Mouse (Mus musculus) midbrain, embryonic 15.5 days (tissue): ENCODE measurements around the gene Dpep1. TPM values are rescaled to one million over a fixed set of nuclear protein-coding genes. Genes with fewer than 3 reads are reported as not detected.

Source experiments
- ATAC-seq: fragments of 200-750 bp; cut with Nextera tagmentation; replicated peaks from 2 replicates; pipeline ENCODE4 v1.8.0; 2017; ENCODE audit warnings: moderate TSS enrichment
- H3K27ac ChIP-seq: fragments of 300-500 bp; sonication (generic); 2 replicates; pipeline ENCODE4 v1.5.1; 2015; ENCODE audit warnings: mild to moderate bottlenecking, inconsistent platforms
- H3K27me3 ChIP-seq: fragments of 300-500 bp; sonication (generic); replicated peaks from 2 replicates; pipeline ENCODE4 v1.6.1; 2015; ENCODE audit warnings: inconsistent platforms
- H3K36me3 ChIP-seq: fragments of 300-500 bp; sonication (generic); replicated peaks from 2 replicates; pipeline ENCODE4 v1.6.1; 2015; ENCODE audit warnings: inconsistent platforms
- H3K4me1 ChIP-seq: fragments of 300-500 bp; sonication (generic); 2 replicates; pipeline ENCODE4 v1.6.1; 2015; ENCODE audit warnings: inconsistent platforms
- H3K4me2 ChIP-seq: fragments of 300-500 bp; sonication (generic); 2 replicates; pipeline ENCODE4 v1.6.1; 2015; ENCODE audit warnings: inconsistent platforms, mild to moderate bottlenecking, moderate library complexity
- H3K4me3 ChIP-seq: fragments of 300-500 bp; sonication (generic); 2 replicates; pipeline ENCODE4 v1.5.1; 2015; ENCODE audit warnings: mild to moderate bottlenecking, inconsistent platforms
- H3K9ac ChIP-seq: fragments of 300-500 bp; sonication (generic); 2 replicates; pipeline ENCODE4 v1.6.1; 2015; ENCODE audit warnings: mild to moderate bottlenecking, inconsistent platforms
- H3K9me3 ChIP-seq: fragments of 300-500 bp; sonication (generic); 2 replicates; pipeline ENCODE4 v1.6.1; 2016; ENCODE audit warnings: inconsistent platforms
- WGBS: fragments of 180-500 bp; shearing (Covaris S2); methylation state at CpG from one replicate; pipeline ENCODE4 v1.1.7; 2015; ENCODE audit warnings: mixed read lengths; 5-methylcytosine and 5-hydroxymethylcytosine counted together
- polyA plus RNA-seq: library from polyadenylated mRNA; unstranded; fragments of >200 nt; fragmentation: Nextera tagmentation; extraction: Ambion mirVana; gene quantifications from 2 replicates; pipeline ENCODE4 v1.2.1, GENCODE M21; 2015

Gene Dpep1
- 0.13 and 0.19 TPM in 2 replicates for polyA plus RNA-seq

DNA sequence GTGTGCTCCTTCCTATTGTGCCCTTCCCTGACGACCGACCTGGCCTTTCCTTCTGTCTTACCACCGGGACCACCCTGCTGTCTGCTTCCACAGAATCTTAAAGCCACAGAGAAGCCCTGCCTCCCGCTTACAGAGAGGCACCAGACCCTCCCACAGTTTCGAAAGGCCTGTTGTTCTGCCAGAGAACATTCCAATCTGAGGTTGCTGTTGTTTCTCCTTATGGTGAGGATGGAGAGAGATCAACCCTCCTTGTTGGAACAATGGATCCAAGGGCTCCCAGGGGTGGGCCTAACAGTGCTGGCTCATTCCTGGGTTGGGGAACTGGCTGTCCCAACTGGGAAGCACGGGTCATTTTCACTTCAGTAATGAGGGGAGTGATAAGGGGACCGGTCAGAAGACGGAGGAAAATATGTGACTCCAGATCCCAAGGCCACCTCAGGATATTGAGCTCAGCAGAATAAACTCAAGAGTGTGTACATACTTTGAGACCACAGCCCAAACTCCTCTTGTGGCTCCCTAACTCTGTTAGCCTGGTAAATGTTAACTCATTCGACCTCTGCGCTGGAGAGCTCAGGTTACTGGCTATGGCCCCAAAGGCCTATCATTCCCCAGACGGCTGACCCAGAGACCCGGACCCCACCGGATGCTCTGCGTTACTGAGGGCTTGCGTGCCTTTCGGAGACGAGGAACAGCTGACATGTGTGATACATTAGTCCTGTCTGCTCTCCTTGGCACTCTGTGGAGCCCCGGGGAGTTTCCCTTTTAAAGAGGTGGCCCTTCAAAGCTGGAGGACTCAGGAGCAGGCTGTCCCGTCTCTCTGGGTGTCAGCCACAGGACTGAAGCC, at the start of gene Dpep1:
Dpep1 (plus strand) TSS at position 677 of the 844 bp plus-strand sequence.
- 54% methylated on average over 19 of the region's 19 CpGs for WGBS
- Histone ChIP-seq H3K4me2 (no peak within 1 kb of the TSS), H3K27ac (no peak within 1 kb of the TSS), H3K4me1 (peaks cover 3% of the 10 kb centered on the region; the same call in 1 of the 2 replicates), H3K9me3 (no peaks in the 10 kb centered on the region), H3K36me3 (no peaks in the 10 kb centered on the region), H3K9ac (no peak within 1 kb of the TSS), H3K4me3 (no peak within 1 kb of the TSS), H3K27me3 (no peaks in the 10 kb centered on the region)
- no peak for ATAC-seq

DNA sequence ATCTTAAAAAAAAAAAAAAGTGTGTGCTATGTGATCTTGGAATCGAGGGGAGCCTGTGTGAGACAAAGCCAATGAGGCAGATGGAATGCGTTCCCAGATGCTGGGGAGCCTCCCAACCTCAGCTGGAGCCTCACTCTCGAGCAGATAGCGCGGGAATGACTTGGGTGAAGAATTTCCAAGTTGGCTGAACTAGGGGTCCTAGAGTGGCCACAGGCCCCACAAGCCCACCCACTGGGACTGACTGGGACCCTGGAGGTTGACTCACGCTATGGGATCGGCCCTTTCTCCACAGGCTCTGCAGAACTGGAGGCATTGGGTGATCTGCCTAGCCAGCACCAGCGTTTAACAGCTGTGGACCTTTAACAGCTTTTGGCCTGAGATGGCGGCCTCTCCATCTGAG, 49.8 kb upstream of the Dpep1 start:
- WGBS, result 81% methylated on average over 9 of the region's 9 CpGs
- H3K9me3 ChIP-seq, result no peaks in the 10 kb centered on the region
- H3K27ac ChIP-seq, result no peak overlapping the region
- H3K27me3 ChIP-seq, result no peaks in the 10 kb centered on the region
- ATAC-seq, result no peak
- no peak overlapping the region for H3K4me3 ChIP-seq
- peaks cover 29% of the 10 kb centered on the region for H3K4me1 ChIP-seq
- no peak overlapping the region for H3K9ac ChIP-seq
- no peaks in the 10 kb centered on the region for H3K36me3 ChIP-seq
- H3K4me2 ChIP-seq, result no peak overlapping the region

GRCm38 (mm10) chr8:123137645-123138077, 48.4 kb upstream of the Dpep1 start:
- no peak overlapping the region for H3K27ac ChIP-seq
- peaks cover 29% of the 10 kb centered on the region for H3K4me1 ChIP-seq
- H3K4me3 ChIP-seq, result no peak overlapping the region
- 13% methylated on average over 2 of the region's 2 CpGs for WGBS
- 0 out of 2 replicates have a peak, but pooled peaks have one; percentile 37 for ATAC-seq
- H3K9me3 ChIP-seq, result no peaks in the 10 kb centered on the region
- H3K27me3 ChIP-seq, result no peaks in the 10 kb centered on the region
- no peaks in the 10 kb centered on the region for H3K36me3 ChIP-seq
- H3K9ac ChIP-seq, result no peak overlapping the region
- no peak overlapping the region for H3K4me2 ChIP-seq

GRCm38 (mm10) chr8:123138741-123139140, 47.3 kb upstream of the Dpep1 start:
- H3K27me3 ChIP-seq, result no peaks in the 10 kb centered on the region
- no peak overlapping the region for H3K27ac ChIP-seq
- H3K4me1 ChIP-seq, result peaks cover 29% of the 10 kb centered on the region
- H3K9ac ChIP-seq, result no peak overlapping the region
- whole genome bisulfite sequencing, result 60% methylated on average over 4 of the region's 4 CpGs
- ATAC-seq, result no peak
- H3K4me2 ChIP-seq, result no peak overlapping the region
- H3K36me3 ChIP-seq, result no peaks in the 10 kb centered on the region
- H3K4me3 ChIP-seq, result no peak overlapping the region
- H3K9me3 ChIP-seq, result no peaks in the 10 kb centered on the region

- Histone ChIP-seq H3K9me3 (no peaks in the 10 kb centered on the region), H3K27me3 (no peaks in the 10 kb centered on the region), H3K4me3 (no peak overlapping the region), H3K9ac (no peak overlapping the region), H3K4me2 (no peak overlapping the region), H3K4me1 (peaks cover 9% of the 10 kb centered on the region; the same call in 1 of the 2 replicates), H3K36me3 (no peaks in the 10 kb centered on the region), H3K27ac (no peak overlapping the region)
- ATAC-seq, result no peak
- WGBS, result 75% methylated on average over 14 of the region's 14 CpGs
These were observed 44.1 kb upstream of the Dpep1 start for GRCm38 (mm10) chr8:123141741-123142462.

DNA sequence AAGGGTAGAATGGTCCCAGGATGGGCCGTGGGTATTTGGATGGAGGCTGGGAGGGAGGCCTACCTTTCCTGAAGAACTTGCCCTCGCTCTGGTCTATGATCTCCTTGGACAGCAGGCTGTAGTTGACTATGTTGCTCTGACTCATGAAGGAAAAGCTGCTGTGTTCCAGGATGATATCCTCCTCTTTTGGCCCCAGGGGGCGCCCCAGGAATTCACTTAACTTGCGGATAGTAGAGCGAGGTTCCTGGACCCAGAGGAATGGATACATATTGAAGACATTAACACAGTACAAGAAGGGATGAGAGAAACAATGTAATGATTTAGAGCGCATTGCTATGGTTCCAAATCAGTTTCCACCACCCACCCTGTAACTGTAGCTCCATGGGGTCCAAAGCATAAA, 40.8 kb upstream of the Dpep1 start:
- 57% methylated on average over 6 of the region's 6 CpGs for WGBS
- Histone ChIP-seq H3K4me3 (no peak overlapping the region), H3K4me1 (no peaks in the 10 kb centered on the region), H3K36me3 (no peaks in the 10 kb centered on the region), H3K9me3 (no peaks in the 10 kb centered on the region), H3K9ac (no peak overlapping the region), H3K27me3 (no peaks in the 10 kb centered on the region), H3K4me2 (no peak overlapping the region), H3K27ac (no peak overlapping the region)
- ATAC-seq, result no peak

- H3K9me3 ChIP-seq, result no peaks in the 10 kb centered on the region
- no peak overlapping the region for H3K4me3 ChIP-seq
- no peak overlapping the region for H3K9ac ChIP-seq
- peak overlapping the region; percentile 39; the same call in 1 of the 2 replicates for H3K27ac ChIP-seq
- no peak for ATAC-seq
- H3K36me3 ChIP-seq, result no peaks in the 10 kb centered on the region
- no peaks in the 10 kb centered on the region for H3K27me3 ChIP-seq
- 75% methylated on average over 7 of the region's 7 CpGs for WGBS
- no peaks in the 10 kb centered on the region for H3K4me1 ChIP-seq
- H3K4me2 ChIP-seq, result no peak overlapping the region
These were observed 39.7 kb upstream of the Dpep1 start for GRCm38 (mm10) chr8:123146390-123146789.

- no peak for ATAC-seq
These were observed 35.3 kb upstream of the Dpep1 start for GRCm38 (mm10) chr8:123150737-123151171.

DNA sequence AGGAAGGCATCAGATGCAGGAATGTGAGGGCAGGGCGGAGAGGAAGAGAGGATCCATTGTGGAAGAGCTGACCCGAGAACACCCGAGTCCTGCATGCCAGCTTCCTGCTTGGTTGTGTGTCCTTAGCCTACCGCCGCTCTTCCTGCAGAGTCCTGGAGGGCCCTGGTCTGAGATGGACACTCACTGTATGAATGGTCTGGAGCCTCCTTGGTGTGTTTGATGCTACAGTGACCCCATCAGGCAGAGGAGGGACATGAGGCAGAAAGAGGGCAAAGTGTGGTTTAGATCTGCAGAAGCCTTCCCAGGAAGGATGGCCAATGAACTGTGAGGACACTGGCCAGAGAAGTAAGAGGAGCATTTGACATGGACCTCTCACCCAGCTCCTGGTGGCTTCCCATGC, 30.9 kb upstream of the Dpep1 start:
- no peak overlapping the region for H3K27ac ChIP-seq
- WGBS, result 78% methylated on average over 5 of the region's 5 CpGs
- no peaks in the 10 kb centered on the region for H3K27me3 ChIP-seq
- no peak overlapping the region for H3K4me3 ChIP-seq
- no peaks in the 10 kb centered on the region for H3K9me3 ChIP-seq
- H3K9ac ChIP-seq, result no peak overlapping the region
- ATAC-seq, result no peak
- no peak overlapping the region for H3K4me2 ChIP-seq
- H3K36me3 ChIP-seq, result no peaks in the 10 kb centered on the region
- no peaks in the 10 kb centered on the region for H3K4me1 ChIP-seq

More at GRCm38 (mm10) chr8:123150737-123151171, 35.3 kb upstream of the Dpep1 start:
- H3K9me3 ChIP-seq, result no peaks in the 10 kb centered on the region
- H3K4me2 ChIP-seq, result no peak overlapping the region
- H3K9ac ChIP-seq, result no peak overlapping the region
- no peaks in the 10 kb centered on the region for H3K27me3 ChIP-seq
- no peak overlapping the region for H3K4me3 ChIP-seq
- no peaks in the 10 kb centered on the region for H3K36me3 ChIP-seq
- no peaks in the 10 kb centered on the region for H3K4me1 ChIP-seq
- H3K27ac ChIP-seq, result no peak overlapping the region
- 72% methylated on average over 9 of the region's 9 CpGs for WGBS

GRCm38 (mm10) chr8:123156070-123156773, 29.8 kb upstream of the Dpep1 start:
- Histone ChIP-seq H3K4me2 (no peak overlapping the region), H3K9me3 (no peaks in the 10 kb centered on the region), H3K9ac (no peak overlapping the region), H3K27ac (no peak overlapping the region), H3K4me3 (no peak overlapping the region), H3K27me3 (no peaks in the 10 kb centered on the region), H3K36me3 (no peaks in the 10 kb centered on the region), H3K4me1 (no peaks in the 10 kb centered on the region)
- WGBS, result 83% methylated on average over 9 of the region's 9 CpGs
- ATAC-seq, result no peak

DNA sequence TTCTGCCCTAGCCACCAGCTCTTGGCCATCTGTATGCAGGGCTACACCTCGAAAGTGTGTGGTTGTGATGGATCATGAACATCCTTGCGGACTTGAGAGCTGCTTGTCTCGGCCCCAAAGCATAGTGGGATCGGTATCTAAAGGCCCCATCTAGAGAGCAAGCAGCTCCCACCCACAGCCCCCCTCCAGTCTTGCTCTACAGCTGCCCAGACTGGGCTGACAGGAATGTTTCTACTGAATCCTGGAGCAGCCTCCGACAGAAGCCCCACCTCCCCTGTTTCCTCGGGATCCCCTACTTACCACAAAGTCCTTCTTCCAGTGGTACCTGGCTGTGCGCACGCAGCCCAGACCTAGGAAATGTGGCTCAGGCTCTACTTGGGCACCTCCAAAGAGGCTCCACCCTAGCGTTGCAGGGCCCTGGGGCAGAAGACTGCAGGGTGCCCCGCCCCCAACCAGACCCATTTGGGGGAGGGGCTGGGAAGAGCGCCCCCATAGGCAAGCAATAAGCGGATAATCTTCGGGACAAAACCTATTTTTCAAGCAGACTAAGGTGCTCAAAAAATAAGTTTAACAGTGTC, 28.1 kb upstream of the Dpep1 start, which contains the start of gene Sult5a1:
Sult5a1 (minus strand) TSS at position 428 of the 578 bp plus-strand sequence.
- Histone ChIP-seq H3K9ac (no peak within 1 kb of the TSS), H3K4me3 (no peak within 1 kb of the TSS), H3K36me3 (no peaks in the 10 kb centered on the region), H3K27ac (no peak within 1 kb of the TSS), H3K4me2 (peak within 1 kb of the TSS; percentile 7; the same call in 1 of the 2 replicates), H3K9me3 (no peaks in the 10 kb centered on the region), H3K27me3 (no peaks in the 10 kb centered on the region), H3K4me1 (no peaks in the 10 kb centered on the region)
- 34% methylated on average over 13 of the region's 13 CpGs for WGBS
- ATAC-seq, result no peak
